Mouse (Mus musculus) urinary bladder, postnatal 25 days (tissue): Measurements from ENCODE around the gene Ythdc1.
"Not testable (repeated sequence)": the region's sequence is repeated elsewhere in the genome, so short reads cannot be mapped to it uniquely, and the experiment has no call there.

Source experiments
- DNase-seq: peaks from one replicate; pipeline ENCODE4 v3.0.0; 2022; ENCODE audit warnings: low spot score

Gene Ythdc1

GRCm38 (mm10) chr5:86803962-86804940 is at the start of gene Ythdc1:
Gene Ythdc1, plus strand, starts transcription at chr5:86804221.
- peak; percentile 84 for DNase-seq

GRCm38 (mm10) chr5:86769015-86769658 is 34.9 kb upstream of the Ythdc1 start:
- DNase-seq = no peak

GRCm38 (mm10) chr5:86771010-86771409 is 33.0 kb upstream of the Ythdc1 start:
- DNase-seq = no peak

GRCm38 (mm10) chr5:86776941-86777340 is 27.1 kb upstream of the Ythdc1 start:
- no peak for DNase-seq

GRCm38 (mm10) chr5:86778471-86778870 is 25.6 kb upstream of the Ythdc1 start:
- DNase-seq = no peak

- DNase-seq = no peak
Measured at GRCm38 (mm10) chr5:86783059-86783458, 21.0 kb upstream of the Ythdc1 start.

- no peak for DNase-seq
Measured at GRCm38 (mm10) chr5:86784205-86784604, 19.8 kb upstream of the Ythdc1 start.

- DNase-seq = no peak
Measured at GRCm38 (mm10) chr5:86786798-86787197, 17.2 kb upstream of the Ythdc1 start.

GRCm38 (mm10) chr5:86789954-86790353 is 14.1 kb upstream of the Ythdc1 start:
- DNase-seq = no peak

GRCm38 (mm10) chr5:86792249-86792648 is 11.8 kb upstream of the Ythdc1 start:
- no peak for DNase-seq

GRCm38 (mm10) chr5:86792807-86793206 is 11.2 kb upstream of the Ythdc1 start:
- no peak for DNase-seq

GRCm38 (mm10) chr5:86816795-86817194 is 12.8 kb downstream of the Ythdc1 start:
- DNase-seq = no peak

- DNase-seq = not testable (repeated sequence)
Measured at GRCm38 (mm10) chr5:86836378-86836777, 32.4 kb downstream of the Ythdc1 start.

- DNase-seq = no peak
Measured at GRCm38 (mm10) chr5:86838110-86838509, 34.1 kb downstream of the Ythdc1 start.

- DNase-seq = no peak
Measured at GRCm38 (mm10) chr5:86839472-86839871, 35.5 kb downstream of the Ythdc1 start.

- DNase-seq = no peak
Measured at GRCm38 (mm10) chr5:86840207-86840606, 36.2 kb downstream of the Ythdc1 start.

GRCm38 (mm10) chr5:86841261-86841660 is 37.2 kb downstream of the Ythdc1 start:
- DNase-seq = not testable (repeated sequence)

- peak; percentile 9 for DNase-seq
Measured at GRCm38 (mm10) chr5:86850104-86850503, 46.1 kb downstream of the Ythdc1 start.

GRCm38 (mm10) chr5:86851658-86852057 is 47.6 kb downstream of the Ythdc1 start:
- no peak for DNase-seq

GRCm38 (mm10) chr5:86856505-86856904 is 52.5 kb downstream of the Ythdc1 start:
- DNase-seq = peak; percentile 12

- DNase-seq = no peak
Measured at GRCm38 (mm10) chr5:86857682-86858081, 53.7 kb downstream of the Ythdc1 start.

- DNase-seq = no peak
Measured at GRCm38 (mm10) chr5:86858336-86858735, 54.3 kb downstream of the Ythdc1 start.

- no peak for DNase-seq
Measured at GRCm38 (mm10) chr5:86871877-86872276, 67.9 kb downstream of the Ythdc1 start.
